Mouse (Mus musculus): ENCODE measurements around the gene Rev1.

Rev1 gene

DNA sequence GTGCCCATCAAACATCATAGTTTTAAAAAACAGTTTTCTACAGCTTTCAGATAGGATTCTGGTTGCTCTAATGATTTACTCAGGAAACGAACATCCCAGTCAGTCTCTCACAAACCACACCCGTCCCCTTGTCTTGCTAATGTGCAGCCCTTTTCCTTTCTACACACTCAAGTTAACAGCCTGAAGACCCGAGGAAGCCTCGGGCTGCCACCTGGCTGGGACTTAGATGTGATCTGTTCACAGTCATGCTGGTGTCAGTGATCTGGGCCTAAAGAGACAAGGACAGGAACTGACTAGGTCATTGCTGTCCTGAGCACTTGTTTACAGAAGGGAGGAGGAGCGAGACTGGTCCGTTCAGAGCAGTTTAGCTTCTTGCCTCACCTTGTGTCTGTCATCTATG lies 71.2 kb downstream of the Rev1 start:
- no peak for DNase-seq

DNA sequence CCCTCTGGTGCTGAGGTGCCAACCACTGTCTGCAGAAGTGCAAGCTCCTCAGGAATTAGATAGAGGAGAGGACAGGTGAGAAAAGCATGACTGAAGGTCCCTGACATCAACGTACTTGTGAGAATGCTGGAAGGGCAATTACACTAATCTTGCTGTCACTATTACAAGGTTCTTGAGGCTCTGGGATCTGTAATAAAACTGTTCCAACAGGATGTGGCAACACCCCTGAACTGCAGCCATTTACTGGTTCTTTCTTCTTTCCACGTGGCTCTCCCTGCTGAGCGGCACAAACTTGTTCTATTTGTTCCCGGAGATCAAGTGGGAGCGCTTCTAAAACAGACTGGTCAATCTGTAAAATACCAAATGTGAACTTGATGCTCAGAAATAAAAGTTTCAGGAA lies 74.4 kb downstream of the Rev1 start:
- DNase-seq, result no peak

DNA sequence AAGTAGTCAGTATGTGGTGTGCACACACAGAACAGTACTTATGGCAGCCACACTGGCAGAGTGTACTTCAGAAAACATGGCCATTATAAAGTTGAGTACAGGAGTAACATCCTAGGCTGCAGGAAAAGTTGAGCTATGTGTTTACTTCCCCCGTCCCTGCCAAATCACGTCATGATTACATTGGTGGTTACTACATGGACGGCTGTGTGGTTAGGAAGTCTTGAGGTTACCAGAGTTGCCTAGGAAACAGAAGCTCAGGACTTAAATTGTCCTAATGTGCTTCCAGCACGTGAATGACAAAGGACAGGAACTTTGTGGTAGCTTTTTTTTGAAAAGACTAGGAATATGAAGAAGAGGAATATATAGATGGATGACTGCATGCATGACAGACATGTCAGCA lies 80.0 kb downstream of the Rev1 start:
- no peak for DNase-seq

DNA sequence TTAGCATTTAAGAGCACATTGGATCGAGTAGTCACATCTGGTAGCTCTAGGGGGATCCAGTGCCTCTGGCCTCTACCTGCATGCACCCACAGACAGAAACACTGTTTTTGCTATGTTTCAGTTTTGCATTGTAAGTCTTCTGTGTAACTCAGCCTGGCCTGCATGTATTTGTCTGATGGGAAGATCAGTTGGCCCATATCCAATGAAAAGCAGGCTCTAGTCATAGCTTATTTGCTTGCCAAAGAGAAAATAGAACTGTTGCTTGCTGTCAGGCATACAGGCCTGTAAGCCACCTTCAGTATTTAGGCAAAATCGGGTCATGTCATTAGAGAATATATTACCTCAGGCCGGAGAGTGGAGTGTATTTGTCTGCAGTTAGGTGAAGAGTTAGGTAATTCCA lies 81.5 kb downstream of the Rev1 start:
- no peak for DNase-seq

- DNase-seq, result no peak
These were observed 90.7 kb downstream of the Rev1 start for GRCm38 (mm10) chr1:38038898-38039297.

DNA sequence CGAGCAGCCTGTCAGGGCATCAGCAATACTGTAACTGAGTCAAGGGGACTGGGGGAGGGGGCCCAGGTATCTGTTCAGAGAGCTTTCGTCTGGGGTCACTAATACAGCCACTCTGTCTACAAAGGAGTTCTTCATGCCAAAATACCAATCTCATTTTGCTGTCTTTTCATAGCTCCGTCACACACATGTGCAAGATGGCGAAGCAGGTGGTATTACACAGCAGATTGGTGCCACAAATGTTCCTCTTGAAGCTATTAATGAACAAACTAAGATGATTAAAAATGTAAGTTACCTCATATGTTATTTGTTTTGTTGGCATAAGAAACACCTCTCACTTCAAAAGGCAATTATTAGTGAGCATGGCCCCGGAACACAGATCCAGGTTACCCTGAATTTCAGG lies 92.2 kb downstream of the Rev1 start:
- no peak for DNase-seq

DNA sequence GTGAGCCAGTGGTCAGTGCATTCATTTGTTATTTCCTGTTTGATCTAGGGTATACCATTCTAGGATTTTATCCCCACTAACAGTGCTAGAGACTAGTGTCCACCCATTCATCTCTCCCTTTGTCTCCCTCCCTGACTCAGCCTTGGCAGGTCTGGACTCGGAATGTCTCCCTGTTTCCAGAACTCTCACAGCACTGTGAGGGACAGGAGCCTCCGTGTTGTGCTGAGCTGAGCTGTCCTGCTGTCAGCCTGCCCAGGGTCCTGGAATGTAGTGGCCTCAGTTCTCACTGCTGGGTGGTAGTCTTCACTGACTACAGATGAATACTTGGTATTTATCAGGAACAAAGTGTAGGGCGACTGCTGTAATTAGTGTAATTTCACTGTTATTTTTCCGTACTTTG lies 94.1 kb downstream of the Rev1 start:
- DNase-seq, result no peak

GRCm38 (mm10) chr1:38031391-38031790 lies 98.2 kb downstream of the Rev1 start:
- no peak for DNase-seq

DNA sequence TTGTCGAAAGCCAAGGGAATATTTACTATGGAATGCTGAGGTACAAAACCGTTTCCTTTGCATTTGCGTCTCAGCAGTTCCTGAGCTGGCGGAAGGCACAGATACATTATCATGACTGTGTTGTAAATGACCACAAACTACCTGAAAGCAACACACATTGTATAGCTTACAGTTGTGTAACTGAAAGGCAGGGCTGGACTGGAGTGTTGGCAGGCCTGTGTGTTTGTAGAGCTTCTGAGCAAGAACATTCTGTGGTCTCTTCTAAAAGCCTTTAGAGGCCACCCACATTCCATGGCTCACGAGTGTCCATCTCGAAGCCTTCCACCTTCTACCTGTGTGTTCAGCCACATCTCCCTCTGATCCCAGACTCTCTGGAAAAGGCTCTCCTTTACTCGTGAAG lies 102.3 kb downstream of the Rev1 start:
- DNase-seq, result no peak

DNA sequence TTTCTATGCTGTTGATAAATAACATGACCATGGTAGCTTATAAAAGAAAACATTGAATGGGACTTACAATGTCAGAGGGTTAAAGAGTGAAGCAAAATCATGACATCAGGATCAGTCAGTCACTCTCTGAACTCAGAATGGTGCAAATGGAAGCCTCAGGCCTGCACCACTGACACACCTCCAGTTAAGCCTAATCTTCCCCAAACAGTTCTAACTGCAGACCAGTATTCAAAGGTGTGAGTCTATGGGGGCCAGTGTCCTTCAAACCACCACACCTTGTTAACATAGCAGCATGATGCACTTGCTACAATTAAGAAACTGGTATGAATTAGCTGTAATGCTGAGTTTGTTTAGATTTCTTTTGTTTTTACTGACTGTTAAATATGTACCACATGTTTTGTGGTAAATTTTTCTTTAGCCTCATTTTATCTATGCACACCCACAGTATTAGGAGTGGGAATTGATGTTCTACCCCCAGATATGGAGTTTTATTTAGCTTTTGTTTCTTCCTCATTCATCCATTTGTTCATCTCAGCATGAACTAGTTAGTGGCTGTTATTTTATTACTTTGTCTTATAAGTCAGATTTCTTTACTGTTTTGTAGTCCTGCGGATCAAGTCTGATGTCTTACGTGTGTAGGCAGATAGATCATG lies 114.9 kb downstream of the Rev1 start:
- no peak for DNase-seq

DNA sequence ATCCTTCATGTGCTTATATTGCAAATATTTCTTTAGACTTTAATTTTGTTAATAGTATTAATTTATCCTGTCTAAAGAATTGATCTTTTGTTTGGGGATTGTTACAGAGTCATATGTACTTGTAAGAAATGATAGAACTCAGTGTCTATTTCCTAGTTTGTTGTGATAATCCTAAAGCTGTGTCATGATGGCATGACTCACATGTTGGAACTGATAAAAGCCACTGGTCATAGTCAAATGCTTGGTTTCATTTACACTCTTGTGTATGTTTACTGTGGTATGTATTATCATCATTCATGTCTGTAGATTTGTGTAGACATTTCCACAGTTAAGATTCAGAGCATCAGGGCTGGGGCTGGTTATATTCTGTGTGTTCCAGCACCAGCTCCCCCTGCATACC lies 117.1 kb downstream of the Rev1 start:
- no peak for DNase-seq

DNA sequence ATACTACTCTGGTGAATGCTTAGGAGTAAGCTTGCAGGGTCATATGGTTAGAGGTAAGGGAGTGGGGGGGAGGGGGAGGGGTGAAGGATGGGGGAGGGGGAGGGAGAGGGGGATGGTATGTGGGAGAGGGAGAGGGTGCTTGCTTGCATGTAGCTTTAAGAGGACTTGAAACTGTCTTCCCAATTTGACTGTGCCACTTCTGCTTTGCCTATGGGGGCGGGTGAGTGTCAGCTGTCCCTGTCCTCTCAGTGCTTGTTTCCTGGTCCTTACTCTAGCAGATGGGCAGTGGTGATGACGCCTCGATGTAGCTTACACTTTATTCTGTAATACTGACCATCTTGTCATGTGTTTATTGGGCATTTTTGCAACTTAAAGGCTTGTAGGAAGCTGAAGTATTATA lies 117.5 kb downstream of the Rev1 start:
- no peak for DNase-seq

GRCm38 (mm10) chr1:38011647-38012046 lies 118.0 kb downstream of the Rev1 start:
- DNase-seq, result no peak

- DNase-seq, result no peak
These were observed 122.9 kb downstream of the Rev1 start for GRCm38 (mm10) chr1:38006741-38007140.

- DNase-seq, result no peak
These were observed 126.6 kb downstream of the Rev1 start for GRCm38 (mm10) chr1:38003046-38003445.

Data from thymus, postnatal 25 days (tissue).